Mouse (Mus musculus) MEL (cell line): ENCODE results near the gene Hspb6. TPM values are rescaled to one million over a fixed set of nuclear protein-coding genes. Genes with fewer than 3 reads are reported as not detected.

Experiments used
- DNase-seq: peaks from one replicate; pipeline ENCODE4 v3.0.0; 2011; ENCODE audit warnings: low read depth, low spot score
- H3K27ac ChIP-seq: 2 replicates; pipeline ENCODE4 v1.5.1; 2012; ENCODE audit warnings: low read depth, mild to moderate bottlenecking, control low read depth, low read length, moderate library complexity; ENCODE audit not compliant: control insufficient read depth
- H3K27me3 ChIP-seq, 2 experiments: fragments of 150-350 bp in 1 of 2; sonication (generic) in 1 of 2; 2 replicates each; pipeline ENCODE4 v1.6.1; 2012; ENCODE audit warnings: low read length in 2 of 2, mild to moderate bottlenecking in 2 of 2, improper control_type of control experiment in 1 of 2, moderate library complexity in 1 of 2; ENCODE audit not compliant: insufficient read depth in 2 of 2, control insufficient read depth in 1 of 2
- H3K36me3 ChIP-seq, 2 experiments: 2 replicates each; pipeline ENCODE4 v1.6.1; 2012 to 2014; ENCODE audit warnings: low read length in 2 of 2, improper control_type of control experiment in 1 of 2, inconsistent platforms in 1 of 2, mild to moderate bottlenecking in 1 of 2; ENCODE audit not compliant: insufficient read depth in 2 of 2, control insufficient read depth in 1 of 2
- H3K4me1 ChIP-seq, 2 experiments: fragments of 150-350 bp in 1 of 2; sonication (generic) in 1 of 2; 2 replicates each; pipeline ENCODE4 v1.6.1; 2012; ENCODE audit warnings: low read length in 2 of 2, improper control_type of control experiment in 1 of 2, mild to moderate bottlenecking in 1 of 2; ENCODE audit not compliant: insufficient read depth in 2 of 2, control insufficient read depth in 1 of 2
- H3K4me3 ChIP-seq, 2 experiments: fragments of 150-350 bp in 1 of 2; sonication (generic) in 1 of 2; 2 replicates each; pipeline ENCODE4 v1.5.1; 2012; ENCODE audit warnings: low read depth in 2 of 2, low read length in 2 of 2, mild to moderate bottlenecking in 2 of 2, moderate library complexity in 2 of 2, control low read depth in 1 of 2, improper control_type of control experiment in 1 of 2; ENCODE audit not compliant: control insufficient read depth in 1 of 2, insufficient read depth in 1 of 2
- H3K79me2 ChIP-seq: 2 replicates; pipeline ENCODE4 v1.6.1; 2012; ENCODE audit warnings: mild to moderate bottlenecking, low read length, moderate library complexity; ENCODE audit not compliant: control insufficient read depth, poor library complexity, insufficient read depth
- H3K9ac ChIP-seq: 2 replicates; pipeline ENCODE4 v1.6.1; 2012; ENCODE audit warnings: low read depth, mild to moderate bottlenecking, control low read depth, low read length, moderate library complexity; ENCODE audit not compliant: control insufficient read depth, poor library complexity, severe bottlenecking
- H3K9me3 ChIP-seq: fragments of 150-350 bp; sonication (generic); replicated peaks from 2 replicates; pipeline ENCODE4 v1.6.1; 2012; ENCODE audit warnings: mild to moderate bottlenecking, low read length, improper control_type of control experiment, moderate library complexity; ENCODE audit not compliant: insufficient read depth
- CTCF ChIP-seq, 3 experiments: IDR thresholded peaks in 2 of 3; conservative IDR thresholded peaks in 1 of 3; 2 replicates each; pipeline ENCODE4 v1.5.1; 2011 to 2012; ENCODE audit warnings: low read length in 3 of 3, low read depth in 2 of 3, mild to moderate bottlenecking in 2 of 3, improper control_type of control experiment in 1 of 3, inconsistent platforms in 1 of 3, mixed read lengths in 1 of 3, moderate library complexity in 1 of 3; ENCODE audit not compliant: control insufficient read depth in 1 of 3, insufficient read depth in 1 of 3, poor library complexity in 1 of 3, severe bottlenecking in 1 of 3
- ETS1 ChIP-seq: IDR thresholded peaks from 2 replicates; pipeline ENCODE4 v1.6.1; 2012; ENCODE audit warnings: low read depth, mild to moderate bottlenecking, inconsistent platforms, low read length, improper control_type of control experiment, moderate library complexity
- HCFC1 ChIP-seq: IDR thresholded peaks from 2 replicates; pipeline ENCODE4 v1.6.1; 2012; ENCODE audit warnings: low read depth, mild to moderate bottlenecking, inconsistent platforms, low read length, improper control_type of control experiment, moderate library complexity
- MAFK ChIP-seq: IDR thresholded peaks from 2 replicates; pipeline ENCODE4 v1.6.1; 2011; ENCODE audit warnings: low read depth, mild to moderate bottlenecking, low read length, improper control_type of control experiment, borderline replicate concordance
- MAX ChIP-seq: IDR thresholded peaks from 2 replicates; pipeline ENCODE4 v1.6.1; 2011; ENCODE audit warnings: low read length, improper control_type of control experiment
- MAZ ChIP-seq: IDR thresholded peaks from 2 replicates; pipeline ENCODE4 v1.6.1; 2012; ENCODE audit warnings: low read depth, mild to moderate bottlenecking, inconsistent platforms, low read length, improper control_type of control experiment
- POLR2A ChIP-seq, 2 experiments: IDR thresholded peaks; 2 replicates each; pipeline ENCODE4 v1.6.1; 2011 to 2012; ENCODE audit warnings: low read length in 2 of 2, mild to moderate bottlenecking in 2 of 2, control low read depth in 1 of 2, improper control_type of control experiment in 1 of 2, low read depth in 1 of 2, moderate library complexity in 1 of 2; ENCODE audit not compliant: control insufficient read depth in 1 of 2, insufficient read depth in 1 of 2, poor library complexity in 1 of 2
- POLR2AphosphoS5 ChIP-seq: IDR thresholded peaks from 2 replicates; pipeline ENCODE4 v1.6.1; 2012; ENCODE audit warnings: low read depth, borderline replicate concordance, mild to moderate bottlenecking, inconsistent platforms, low read length, moderate library complexity, mixed read lengths
- RAD21 ChIP-seq: IDR thresholded peaks from 2 replicates; pipeline ENCODE4 v1.6.1; 2011; ENCODE audit warnings: mild to moderate bottlenecking, low read depth, low read length, improper control_type of control experiment
- RCOR1 ChIP-seq: IDR thresholded peaks from 2 replicates; pipeline ENCODE4 v1.6.1; 2012; ENCODE audit warnings: low read depth, mild to moderate bottlenecking, inconsistent platforms, low read length, improper control_type of control experiment
- SIN3A ChIP-seq: IDR thresholded peaks from 2 replicates; pipeline ENCODE4 v1.6.1; 2012; ENCODE audit warnings: low read length, improper control_type of control experiment, inconsistent platforms
- SMC3 ChIP-seq: IDR thresholded peaks from 2 replicates; pipeline ENCODE4 v1.6.1; 2011; ENCODE audit warnings: low read depth, low read length, improper control_type of control experiment
- TCF12 ChIP-seq: IDR thresholded peaks from 2 replicates; pipeline ENCODE4 v1.6.1; 2014; ENCODE audit warnings: low read depth, mild to moderate bottlenecking, inconsistent platforms, low read length, improper control_type of control experiment, moderate library complexity
- ZMIZ1 ChIP-seq: IDR thresholded peaks from 2 replicates; pipeline ENCODE4 v1.6.1; 2012; ENCODE audit warnings: low read depth, mild to moderate bottlenecking, inconsistent platforms, low read length, improper control_type of control experiment, moderate library complexity
- polyA plus RNA-seq, 2 experiments: library from polyadenylated mRNA; stranded (reverse) in 1 of 2; unstranded in 1 of 2; fragments of >175 nt in 1 of 2; fragments of >200 nt in 1 of 2; gene quantifications; 2 replicates each; pipeline versions ENCODE4 v1.2.1 to v1.2.4; 2012; ENCODE audit warnings: low replicate concordance in 2 of 2, low read depth in 1 of 2; ENCODE audit not compliant: insufficient read length in 2 of 2, insufficient read depth in 1 of 2, missing spikeins in 1 of 2
- total RNA-seq: library from RNA; depleted of rRNA; stranded (reverse); fragments of 300-350 nt; gene quantifications from 2 replicates; pipeline ENCODE4 v1.2.3, GENCODE M21; 2012

The Hspb6 gene
- total and polyA plus RNA-seq, 3 experiments, result 1.5 to 12.4 TPM; not detected in 1

DNA sequence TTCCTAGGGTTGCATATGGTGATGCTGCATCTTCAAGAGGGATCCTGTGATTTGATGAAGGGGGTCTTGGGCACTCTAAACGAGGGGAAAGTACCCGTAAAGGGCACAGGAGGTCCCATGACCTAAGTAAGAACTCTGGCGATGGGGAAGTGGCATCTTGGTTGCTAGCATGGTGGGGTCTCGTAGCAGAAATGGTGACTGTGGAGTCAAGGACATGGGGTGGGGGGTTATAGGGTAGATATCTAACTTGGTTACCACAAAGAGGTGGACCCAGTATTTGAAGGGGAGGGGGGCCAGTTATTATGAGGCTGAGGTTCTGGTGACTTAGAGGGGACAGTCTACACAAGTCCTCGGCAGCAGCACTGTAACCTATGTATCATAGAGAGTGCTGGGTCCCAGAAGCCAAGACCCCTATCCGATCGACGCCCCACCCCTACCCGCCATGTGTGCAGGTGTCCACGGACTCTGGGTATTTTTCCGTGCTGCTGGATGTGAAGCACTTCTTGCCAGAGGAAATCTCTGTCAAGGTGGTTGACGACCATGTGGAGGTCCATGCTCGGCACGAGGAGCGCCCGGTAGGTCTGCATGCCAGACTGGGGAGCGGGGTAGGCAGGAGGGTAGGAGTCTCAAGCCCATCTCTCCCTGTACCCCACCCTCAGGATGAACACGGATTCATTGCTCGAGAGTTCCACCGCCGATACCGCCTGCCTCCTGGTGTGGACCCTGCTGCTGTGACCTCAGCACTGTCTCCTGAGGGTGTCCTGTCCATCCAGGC is 2.0 kb downstream of the Hspb6 start (continued):
- TF ChIP-seq POLR2AphosphoS5 (no peak), TCF12 (no peak)

DNA sequence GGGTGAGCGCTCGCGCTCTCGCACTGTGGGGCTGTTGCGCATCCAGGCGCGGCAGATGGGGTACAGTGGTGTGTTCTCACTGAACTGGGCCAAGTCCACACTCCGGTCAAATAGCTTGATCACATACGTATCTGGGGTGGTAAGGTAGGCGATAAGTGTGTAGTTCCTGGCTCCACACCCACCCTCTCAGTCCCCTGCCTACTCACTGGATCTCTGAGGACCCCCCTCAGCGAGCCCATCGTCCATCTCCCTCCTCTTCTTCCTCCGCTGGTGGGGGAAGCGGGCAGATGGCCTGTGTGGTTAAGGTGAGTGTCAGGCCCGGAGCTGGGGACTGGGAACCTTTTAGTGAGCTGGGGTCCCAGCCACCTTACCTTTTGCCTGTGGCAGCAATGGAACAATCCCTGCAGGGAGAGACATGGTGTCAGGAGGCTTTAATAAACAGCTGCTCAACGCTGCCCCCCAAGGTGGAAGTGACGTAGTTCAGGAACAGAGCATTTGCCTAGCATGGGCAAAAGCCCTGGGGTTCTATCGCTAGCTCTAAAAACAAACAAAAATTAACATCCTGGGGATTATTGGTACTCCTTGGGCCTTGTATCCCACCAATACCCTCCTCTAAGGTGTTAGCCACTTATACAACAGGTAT is 5.0 kb downstream of the Hspb6 start:
- Histone ChIP-seq H3K36me3 (peaks cover 0 to 8% of the 10 kb centered on the region in 2 experiments; a peak in 2 of 4 replicates), H3K9ac (no peak overlapping the region), H3K9me3 (no peaks in the 10 kb centered on the region), H3K79me2 (peaks cover 14% of the 10 kb centered on the region), H3K27ac (no peak overlapping the region), H3K4me1 (peaks cover 0 to 9% of the 10 kb centered on the region in 2 experiments; a peak in 2 of 4 replicates), H3K27me3 (no peaks in the 10 kb centered on the region), H3K4me3 (no peak overlapping the region)
- peak; percentile 72 for DNase-seq
- TF ChIP-seq ZMIZ1 (no peak), MAZ (no peak), RCOR1 (no peak), SIN3A (0 out of 2 replicates have a peak, but pooled peaks have one; percentile 19), HCFC1 (no peak), MAX (no peak), CTCF (IDR thresholded peaks at IDR 0.05 in 2 of 3, conservative IDR thresholded peaks at IDR 0.05 in 1 of 3; ENCODE audit: control insufficient read depth in 1 of 3, insufficient read depth in 1 of 3, low read depth in 2 of 3, low read length in 3 of 3, poor library complexity in 1 of 3, severe bottlenecking in 1 of 3) (peak; percentile 41 to 55 (median 45)), RAD21 (peak; percentile 9; the same call in 1 of the 2 replicates), ETS1 (no peak), SMC3 (peak; percentile 16; the same call in 1 of the 2 replicates)

DNA sequence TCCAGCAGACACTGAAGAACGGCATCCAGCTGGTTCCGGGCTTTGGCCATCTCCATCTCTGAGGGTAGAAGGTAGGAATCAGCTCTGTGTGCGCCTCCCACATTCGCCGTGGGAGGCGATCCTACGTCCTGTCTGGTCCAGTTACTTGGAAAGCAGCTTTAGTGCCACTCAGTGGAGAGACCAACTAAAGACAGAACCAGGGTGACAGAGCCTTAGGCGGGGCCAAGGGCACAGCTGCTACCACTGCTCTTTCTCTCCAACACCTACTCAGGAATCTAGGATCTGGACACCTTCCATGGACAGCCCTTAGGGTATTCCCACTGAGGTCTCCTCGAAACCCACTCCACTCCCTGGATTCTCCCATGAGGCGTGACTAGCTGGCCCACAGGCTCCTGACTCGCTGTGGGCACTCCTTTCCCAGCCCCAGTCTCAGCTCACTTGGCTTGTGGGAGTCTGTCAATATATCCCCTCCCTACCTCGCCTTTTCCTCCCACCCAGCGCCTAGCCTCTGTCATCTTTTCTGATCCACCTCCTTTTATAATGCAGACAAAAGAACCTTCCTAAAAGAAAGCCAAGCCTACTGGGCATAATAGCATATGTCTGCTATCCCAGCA is 6.0 kb downstream of the Hspb6 start:
- peaks cover 16% of the 10 kb centered on the region for H3K79me2 ChIP-seq
- H3K9ac ChIP-seq, result peak overlapping the region; percentile 75
- H3K36me3 ChIP-seq, result peaks cover 0 to 8% of the 10 kb centered on the region in 2 experiments; a peak in 2 of 4 replicates
- no peaks in the 10 kb centered on the region for H3K9me3 ChIP-seq
- no peak overlapping the region for H3K27ac ChIP-seq
- H3K4me1 ChIP-seq, result peaks cover 0 to 9% of the 10 kb centered on the region in 2 experiments; a peak in 2 of 4 replicates
- H3K4me3 ChIP-seq, result peak overlapping the region in 1 of 2 experiments; percentile 80; a peak in 2 of 4 replicates
- no peak for DNase-seq
- H3K27me3 ChIP-seq, result no peaks in the 10 kb centered on the region
- TF ChIP-seq MAX, result no peak
- TF ChIP-seq MAFK, result no peak
- TF ChIP-seq POLR2A (IDR thresholded peaks at IDR 0.05; ENCODE audit: control insufficient read depth in 1 of 2, insufficient read depth in 1 of 2, low read depth in 1 of 2, low read length in 2 of 2, poor library complexity in 1 of 2), result no peak
- TF ChIP-seq SIN3A, result no peak
- TF ChIP-seq ZMIZ1, result no peak
- no peak for TF ChIP-seq MAZ
- no peak for TF ChIP-seq TCF12
